Mouse (Mus musculus) cortical plate, adult 2 months (tissue): Measurements from ENCODE around the gene Prodh2.

Source experiments
- CTCF ChIP-seq: fragments of 200-500 bp; IDR thresholded peaks from 2 replicates; pipeline ENCODE4 v1.5.1; 2011; ENCODE audit warnings: mild to moderate bottlenecking, control low read depth, low read length; ENCODE audit not compliant: insufficient read depth; ENCODE audit errors: extremely low read depth
- POLR2A ChIP-seq: fragments of 200-500 bp; IDR thresholded peaks from 2 replicates; pipeline ENCODE4 v1.6.1; 2011; ENCODE audit warnings: mild to moderate bottlenecking, low read length, control low read depth; ENCODE audit not compliant: insufficient read depth; ENCODE audit errors: extremely low read depth

DNA sequence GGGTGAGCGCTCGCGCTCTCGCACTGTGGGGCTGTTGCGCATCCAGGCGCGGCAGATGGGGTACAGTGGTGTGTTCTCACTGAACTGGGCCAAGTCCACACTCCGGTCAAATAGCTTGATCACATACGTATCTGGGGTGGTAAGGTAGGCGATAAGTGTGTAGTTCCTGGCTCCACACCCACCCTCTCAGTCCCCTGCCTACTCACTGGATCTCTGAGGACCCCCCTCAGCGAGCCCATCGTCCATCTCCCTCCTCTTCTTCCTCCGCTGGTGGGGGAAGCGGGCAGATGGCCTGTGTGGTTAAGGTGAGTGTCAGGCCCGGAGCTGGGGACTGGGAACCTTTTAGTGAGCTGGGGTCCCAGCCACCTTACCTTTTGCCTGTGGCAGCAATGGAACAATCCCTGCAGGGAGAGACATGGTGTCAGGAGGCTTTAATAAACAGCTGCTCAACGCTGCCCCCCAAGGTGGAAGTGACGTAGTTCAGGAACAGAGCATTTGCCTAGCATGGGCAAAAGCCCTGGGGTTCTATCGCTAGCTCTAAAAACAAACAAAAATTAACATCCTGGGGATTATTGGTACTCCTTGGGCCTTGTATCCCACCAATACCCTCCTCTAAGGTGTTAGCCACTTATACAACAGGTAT is 63.6 kb downstream of the Prodh2 start:
- TF ChIP-seq CTCF (peak; percentile 26; the same call in 1 of the 2 replicates), POLR2A (no peak)
